Mouse (Mus musculus) ES-E14 (cell line): ENCODE measurements around the gene Rbm19. TPM values are rescaled to one million over a fixed set of nuclear protein-coding genes. Genes with fewer than 3 reads are reported as not detected.

ENCODE experiments used
- DNase-seq: peaks from one replicate; pipeline ENCODE4 v3.0.0-alpha.2; 2013; ENCODE audit warnings: low read depth, low spot score
- H3K27ac ChIP-seq: 2 replicates; pipeline ENCODE4 v1.5.1; 2012; ENCODE audit warnings: low read depth, mild to moderate bottlenecking, low read length, moderate library complexity, mixed read lengths; ENCODE audit not compliant: poor library complexity, insufficient read depth, severe bottlenecking
- H3K36me3 ChIP-seq: 2 replicates; pipeline ENCODE4 v1.6.1; 2012; ENCODE audit warnings: mild to moderate bottlenecking, low read length, moderate library complexity, mixed read lengths; ENCODE audit not compliant: control insufficient read depth, poor library complexity, insufficient read depth, severe bottlenecking
- H3K4me1 ChIP-seq, 2 experiments: fragments of 150-350 bp in 1 of 2; sonication (generic) in 1 of 2; 2 replicates each; pipeline ENCODE4 v1.6.1; 2012; ENCODE audit warnings: low read length in 2 of 2, mild to moderate bottlenecking in 1 of 2, mixed read lengths in 1 of 2; ENCODE audit not compliant: control insufficient read depth in 2 of 2, insufficient read depth in 2 of 2, poor library complexity in 1 of 2
- H3K4me3 ChIP-seq, 2 experiments: fragments of 150-350 bp in 1 of 2; sonication (generic) in 1 of 2; 2 replicates each; pipeline ENCODE4 v1.5.1; 2012; ENCODE audit warnings: low read length in 2 of 2, low read depth in 1 of 2, mild to moderate bottlenecking in 1 of 2, mixed read lengths in 1 of 2; ENCODE audit not compliant: insufficient read depth in 1 of 2, poor library complexity in 1 of 2, severe bottlenecking in 1 of 2
- H3K9ac ChIP-seq: 2 replicates; pipeline ENCODE4 v1.6.1; 2012; ENCODE audit warnings: low read depth, mild to moderate bottlenecking, low read length, mixed read lengths; ENCODE audit not compliant: poor library complexity, insufficient read depth, severe bottlenecking
- H3K9me3 ChIP-seq: fragments of 150-350 bp; sonication (generic); 2 replicates; pipeline ENCODE4 v1.6.1; 2012; ENCODE audit warnings: low read depth, mild to moderate bottlenecking, low read length; ENCODE audit not compliant: control insufficient read depth, insufficient read depth
- CHD2 ChIP-seq: IDR thresholded peaks from 2 replicates; pipeline ENCODE4 v1.6.1; 2014; ENCODE audit warnings: mild to moderate bottlenecking, low read depth, low read length, inconsistent platforms
- HCFC1 ChIP-seq: IDR thresholded peaks from 2 replicates; pipeline ENCODE4 v1.6.1; 2012; ENCODE audit warnings: low read length, inconsistent platforms, borderline replicate concordance; ENCODE audit not compliant: insufficient read depth
- MAFK ChIP-seq: IDR thresholded peaks from 2 replicates; pipeline ENCODE4 v1.6.1; 2014; ENCODE audit warnings: mild to moderate bottlenecking, low read depth, low read length, inconsistent platforms; ENCODE audit not compliant: insufficient read depth
- ZC3H11A ChIP-seq: IDR thresholded peaks from 2 replicates; pipeline ENCODE4 v1.6.1; 2012; ENCODE audit warnings: low read depth, mild to moderate bottlenecking, inconsistent platforms, low read length, borderline replicate concordance
- ZNF384 ChIP-seq: IDR thresholded peaks from 2 replicates; pipeline ENCODE4 v1.6.1; 2012; ENCODE audit warnings: low read depth, low read length, inconsistent platforms
- in situ Hi-C, 2 experiments: fragments of 600-800 bp; cut with MboI; formaldehyde crosslinking; loops; one replicate each; pipeline ENCODE4 v1.15.1; 2025; ENCODE audit warnings: low sequenced_read_pairs in 2 of 2, inconsistent platforms in 1 of 2; ENCODE audit not compliant: unreplicated experiment in 2 of 2
- total RNA-seq: library from RNA; depleted of rRNA; stranded (reverse); fragments of 300-350 nt; gene quantifications from 2 replicates; pipeline ENCODE4 v1.2.3, GENCODE M21; 2012

Rbm19 gene
- total RNA-seq, 1 experiment, result 67.6 TPM

DNA sequence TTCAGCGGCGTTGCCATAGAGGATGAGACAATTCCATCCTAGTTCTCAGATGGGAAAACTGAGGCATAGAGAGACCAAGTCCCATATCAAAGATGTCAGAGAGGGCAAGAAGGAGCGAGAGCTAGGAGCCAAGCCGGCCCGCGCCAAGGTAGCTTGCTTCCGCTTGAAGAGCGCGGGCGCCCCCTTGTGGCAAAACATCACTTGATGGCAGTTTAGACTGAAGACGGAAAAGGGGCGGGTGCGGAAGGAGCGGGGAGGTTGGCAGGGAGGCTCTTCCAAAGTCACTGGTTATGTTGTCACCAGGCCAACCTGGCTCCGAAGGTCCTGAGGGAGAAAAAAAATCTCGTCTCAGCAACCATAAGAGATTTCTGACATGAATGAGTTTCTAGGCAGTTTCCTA lies 27.7 kb upstream of the Rbm19 start:
- H3K4me3 ChIP-seq, result 0 out of 4 replicates have a peak overlapping the region, but pooled peaks of 1 of the 2 experiments have one; percentile 16
- in situ Hi-C loops, result loop anchor here (10.0 to 25.0 kb wide), 2 partner anchors 274 to 301 kb away; no protein-coding TSS in a partner anchor
- no peak for TF ChIP-seq CHD2
- TF ChIP-seq ZC3H11A, result peak; percentile 88
- peak; percentile 90 for DNase-seq
- no peaks in the 10 kb centered on the region for H3K9me3 ChIP-seq
- H3K27ac ChIP-seq, result no peak overlapping the region
- no peaks in the 10 kb centered on the region for H3K4me1 ChIP-seq
- no peak overlapping the region for H3K9ac ChIP-seq
- H3K36me3 ChIP-seq, result no peaks in the 10 kb centered on the region

DNA sequence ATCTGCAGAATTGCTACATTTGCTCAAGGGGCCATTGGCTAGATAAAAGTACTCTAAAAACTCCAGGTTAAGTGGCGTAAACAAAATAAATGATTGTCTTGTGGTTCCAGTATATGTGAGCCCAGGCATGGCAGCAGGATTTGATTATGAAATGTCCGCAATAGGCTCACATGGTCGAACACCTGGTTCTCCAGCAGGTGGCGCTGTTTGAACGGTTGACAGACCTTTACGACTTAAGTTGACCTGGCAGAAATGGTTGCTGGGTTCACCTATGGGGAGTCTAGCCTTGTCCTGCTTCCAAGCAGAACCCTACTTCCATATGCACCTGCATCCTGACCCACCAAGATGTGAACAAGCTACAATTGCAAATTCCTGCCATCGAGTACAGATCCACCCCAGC lies 21.7 kb upstream of the Rbm19 start:
- Histone ChIP-seq H3K27ac (no peak overlapping the region), H3K4me3 (no peak overlapping the region), H3K4me1 (no peaks in the 10 kb centered on the region), H3K36me3 (no peaks in the 10 kb centered on the region), H3K9me3 (no peaks in the 10 kb centered on the region), H3K9ac (no peak overlapping the region)
- in situ Hi-C loops, result loop anchor here (10.0 to 25.0 kb wide), 2 partner anchors 307 to 310 kb away; no protein-coding TSS in a partner anchor
- DNase-seq, result peak; percentile 75
- TF ChIP-seq HCFC1 (no peak), MAFK (no peak), CHD2 (no peak), ZC3H11A (0 out of 2 replicates have a peak, but pooled peaks have one; percentile 16)

DNA sequence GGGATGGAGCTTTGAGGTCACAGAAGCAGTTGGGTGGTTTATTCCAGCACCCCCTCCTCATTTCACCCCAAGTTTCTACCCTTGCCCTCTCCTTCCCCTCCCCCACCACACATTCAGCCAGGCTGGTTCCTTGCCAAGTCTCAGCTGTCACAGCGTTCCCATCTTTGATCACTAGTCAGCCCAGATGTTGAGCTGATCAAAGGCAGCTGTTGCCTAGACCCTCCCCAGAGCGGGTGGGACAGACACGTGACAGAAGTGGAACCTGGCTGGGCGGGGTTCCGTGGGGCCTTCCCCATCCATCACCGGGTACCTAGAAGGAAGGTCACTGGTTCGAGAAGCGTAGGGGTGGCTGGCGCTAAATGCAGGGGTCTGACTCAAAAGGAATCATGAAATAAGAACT lies 19.2 kb upstream of the Rbm19 start:
- Histone ChIP-seq H3K9me3 (no peaks in the 10 kb centered on the region), H3K4me3 (no peak overlapping the region), H3K27ac (no peak overlapping the region), H3K9ac (no peak overlapping the region), H3K4me1 (no peaks in the 10 kb centered on the region), H3K36me3 (no peaks in the 10 kb centered on the region)
- no peak for TF ChIP-seq ZNF384
- no peak for TF ChIP-seq MAFK
- TF ChIP-seq ZC3H11A, result no peak
- no peak for TF ChIP-seq HCFC1
- no peak for TF ChIP-seq CHD2
- in situ Hi-C loops, result loop anchor here (10.0 to 25.0 kb wide), 2 partner anchors 310 to 312 kb away; no protein-coding TSS in a partner anchor
- DNase-seq, result no peak

DNA sequence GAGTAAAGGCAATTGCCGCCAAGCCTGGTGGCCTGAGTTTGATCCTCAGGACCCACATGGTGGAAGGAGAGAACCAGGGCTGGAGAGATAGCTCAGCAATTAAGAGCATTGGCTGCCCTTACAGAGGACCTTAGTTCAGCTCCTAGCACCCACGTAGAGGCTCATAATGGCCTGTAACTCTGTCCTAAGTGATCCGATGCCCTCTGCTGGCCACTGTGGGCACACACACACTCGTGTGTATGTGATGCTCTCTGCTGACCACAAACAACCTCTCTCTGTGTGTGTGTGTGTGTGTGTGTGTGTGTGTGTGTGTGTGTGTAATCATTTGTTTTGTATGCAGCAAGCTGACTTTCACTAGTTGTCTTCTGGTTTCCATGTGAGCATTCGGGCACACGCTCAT lies 15.5 kb upstream of the Rbm19 start:
- DNase-seq, result no peak
- Histone ChIP-seq H3K9ac (no peak overlapping the region), H3K4me3 (no peak overlapping the region), H3K36me3 (no peaks in the 10 kb centered on the region), H3K4me1 (no peaks in the 10 kb centered on the region), H3K27ac (no peak overlapping the region), H3K9me3 (no peaks in the 10 kb centered on the region)
- TF ChIP-seq ZC3H11A (no peak), CHD2 (no peak), MAFK (no peak), HCFC1 (no peak), ZNF384 (no peak)
- in situ Hi-C loops, result no loop called here

DNA sequence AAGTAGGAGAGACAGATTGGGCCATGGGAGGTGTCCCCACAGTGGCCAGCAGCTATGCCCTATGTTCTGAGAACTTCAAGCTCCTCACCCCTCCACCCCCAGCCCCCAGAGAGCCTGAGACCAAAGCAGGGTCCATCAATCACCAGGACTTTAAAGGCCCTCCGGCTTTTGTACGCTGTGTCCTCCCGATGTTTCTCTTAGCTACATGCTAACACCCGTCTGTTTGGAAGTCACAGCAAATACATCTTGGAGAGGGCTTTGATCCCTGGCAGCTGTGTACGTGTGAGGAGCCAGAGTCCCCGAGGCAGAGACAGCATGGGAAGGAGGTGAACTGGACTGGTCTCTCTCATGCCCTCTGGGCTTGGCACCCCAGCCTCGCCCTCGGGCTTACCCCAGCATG lies 14.2 kb upstream of the Rbm19 start:
- TF ChIP-seq ZC3H11A, result no peak
- TF ChIP-seq ZNF384, result no peak
- DNase-seq, result no peak
- no peaks in the 10 kb centered on the region for H3K36me3 ChIP-seq
- in situ Hi-C loops, result no loop called here
- no peaks in the 10 kb centered on the region for H3K9me3 ChIP-seq
- H3K4me3 ChIP-seq, result no peak overlapping the region
- H3K27ac ChIP-seq, result no peak overlapping the region
- no peaks in the 10 kb centered on the region for H3K4me1 ChIP-seq
- H3K9ac ChIP-seq, result no peak overlapping the region
